In the genomic region with DNA sequence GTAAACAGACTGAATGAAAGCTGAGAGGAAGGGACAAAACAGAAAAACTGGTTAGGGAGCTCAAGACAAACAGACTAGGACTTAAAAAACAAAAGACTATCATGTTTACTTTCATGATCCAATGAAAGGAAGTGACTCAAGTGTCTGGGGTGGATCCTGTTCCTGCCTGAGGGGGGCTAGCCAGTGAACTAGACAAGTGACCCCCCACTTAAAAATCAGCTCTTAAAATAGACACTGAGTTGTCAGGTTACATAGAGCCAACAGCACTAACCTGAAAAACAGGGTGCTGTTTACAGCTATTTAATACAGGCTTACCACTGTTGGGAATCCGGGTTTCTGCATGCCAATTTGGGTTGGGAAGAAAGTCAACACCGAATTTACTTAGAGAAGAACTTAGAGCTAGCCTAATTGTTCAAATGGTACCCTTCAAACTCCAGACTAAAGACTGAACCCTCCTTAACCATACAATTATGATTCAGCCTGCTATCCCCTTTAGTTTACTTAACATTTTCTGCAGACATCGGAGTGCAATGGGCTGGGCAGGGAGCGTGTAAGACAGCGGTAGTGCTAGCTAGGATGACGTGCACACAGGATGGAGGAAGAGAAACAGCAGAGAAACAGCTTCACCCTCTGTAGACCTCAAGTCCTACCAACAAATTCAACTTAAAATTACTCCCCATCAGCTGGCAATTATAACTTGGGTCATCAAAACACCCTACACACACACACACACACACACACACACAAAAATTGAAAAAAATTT, we compare ENCODE assay signal across 9 mouse cellular contexts. TPM values are rescaled to one million over a fixed set of nuclear protein-coding genes. Genes with fewer than 3 reads are reported as not detected.
DNase-seq lines count a peak whose midpoint lies in the region; ATAC-seq and TF ChIP-seq lines count a peak whose summit lies in the region.
"Had no signal": no experiment of that assay in that cellular context is flagged by ENCODE, and none has a peak within 500 bp of the region (broad histone marks: within the 10 kb centered on the region; RNA-seq: fewer than 3 reads in every experiment).

No protein-coding gene starts in this region.

- TF ChIP-seq CTCF in kidney, postnatal 0 days (IDR thresholded peaks at IDR 0.05; ENCODE audit: low read depth), result no peak

- peak overlapping the region; percentile 42; the same call in 1 of the 2 replicates for H3K27ac ChIP-seq in kidney, postnatal 0 days
- H3K27ac ChIP-seq in hindbrain, embryonic 14.5 days, result no peak overlapping the region
- H3K27ac ChIP-seq in macrophage, result peak overlapping the region; percentile 84
- H3K27ac ChIP-seq in forebrain, embryonic 14.5 days (ENCODE audit: low read depth, low read length), result no peak overlapping the region

- no peaks in the 10 kb centered on the region for H3K9me3 ChIP-seq in kidney, postnatal 0 days (replicated peaks; ENCODE audit: low read length)
- no peaks in the 10 kb centered on the region for H3K9me3 ChIP-seq in hindbrain, embryonic 14.5 days (ENCODE audit: control insufficient read depth, low read length)
- H3K9me3 ChIP-seq in forebrain, embryonic 14.5 days (replicated peaks; ENCODE audit: control insufficient read depth, low read length), result no peaks in the 10 kb centered on the region

- peak overlapping the region; percentile 96 for H3K4me2 ChIP-seq in kidney, postnatal 0 days (ENCODE audit: low read length)
- peak overlapping the region; percentile 90; the same call in 1 of the 2 replicates for H3K4me2 ChIP-seq in hindbrain, embryonic 14.5 days (replicated peaks)
- H3K4me2 ChIP-seq in forebrain, embryonic 14.5 days (ENCODE audit: low read length), result no peak overlapping the region

- no peaks in the 10 kb centered on the region for H3K36me3 ChIP-seq in kidney, postnatal 0 days (ENCODE audit: insufficient read depth, low read length)
- no peaks in the 10 kb centered on the region for H3K36me3 ChIP-seq in hindbrain, embryonic 14.5 days (replicated peaks; ENCODE audit: control insufficient read depth, insufficient read depth)
- H3K36me3 ChIP-seq in macrophage (ENCODE audit: inconsistent target), result no peaks in the 10 kb centered on the region
- 0 out of 2 replicates have a peak, but pooled peaks cover 4% of the 10 kb centered on the region for H3K36me3 ChIP-seq in forebrain, embryonic 14.5 days (ENCODE audit: control insufficient read depth, insufficient read depth, low read length)

- WGBS in kidney, postnatal 0 days, result 40% methylated on average over 6 of the region's 6 CpGs
- 85% methylated on average over 6 of the region's 6 CpGs for WGBS in hindbrain, embryonic 14.5 days
- WGBS in macrophage (ENCODE audit: missing documents), result 20% methylated on average over 6 of the region's 6 CpGs
- WGBS in forebrain, embryonic 14.5 days, result 85% methylated on average over 6 of the region's 6 CpGs

- no peaks in the 10 kb centered on the region for H3K27me3 ChIP-seq in kidney, postnatal 0 days (ENCODE audit: insufficient read depth, low read length)
- H3K27me3 ChIP-seq in hindbrain, embryonic 14.5 days (ENCODE audit: control insufficient read depth, insufficient read depth, low read length), result no peaks in the 10 kb centered on the region
- no peaks in the 10 kb centered on the region for H3K27me3 ChIP-seq in forebrain, embryonic 14.5 days (replicated peaks; ENCODE audit: control insufficient read depth, insufficient read depth, low read length)

- H3K9ac ChIP-seq in kidney, postnatal 0 days (ENCODE audit: low read depth, low read length), result no peak overlapping the region
- no peak overlapping the region for H3K9ac ChIP-seq in hindbrain, embryonic 14.5 days
- no peak overlapping the region for H3K9ac ChIP-seq in forebrain, embryonic 14.5 days (ENCODE audit: low read length)

- no peak for ATAC-seq in kidney, postnatal 0 days (replicated peaks; ENCODE audit: low FRiP score, low read depth)
- peak; percentile 53 for ATAC-seq in activated CD4-positive, CD25-positive, alpha-beta regulatory T cell, adult 4 months
- ATAC-seq in hindbrain, embryonic 14.5 days (ENCODE audit: low FRiP score), result no peak
- ATAC-seq in forebrain, embryonic 14.5 days, result no peak

- H3K79me2 ChIP-seq in macrophage (ENCODE audit: inconsistent target), result peaks cover 68% of the 10 kb centered on the region

- peaks cover 23% of the 10 kb centered on the region; the same call in 1 of the 2 replicates for H3K4me1 ChIP-seq in kidney, postnatal 0 days (replicated peaks; ENCODE audit: insufficient read depth, low read length)
- peaks cover 20% of the 10 kb centered on the region for H3K4me1 ChIP-seq in hindbrain, embryonic 14.5 days (replicated peaks; ENCODE audit: control insufficient read depth, insufficient read depth, low read length)
- H3K4me1 ChIP-seq in forebrain, embryonic 14.5 days (ENCODE audit: control insufficient read depth, insufficient read depth, low read length), result peaks cover 13% of the 10 kb centered on the region

- DNase-seq in kidney, postnatal 0 days (ENCODE audit: low spot score), result peak; percentile 42
- no peak for DNase-seq in kidney, postnatal 10 days
- DNase-seq in hindbrain, embryonic 14.5 days (ENCODE audit: low spot score), result no peak
- DNase-seq in cerebellum, postnatal 10 days, result no peak
- no peak for DNase-seq in urinary bladder, postnatal 14 days (ENCODE audit: low spot score)
- DNase-seq in forebrain, embryonic 14.5 days (ENCODE audit: low spot score), result no peak
- DNase-seq: right cerebral cortex, postnatal 14 days had no signal

- 0 out of 2 replicates have a peak overlapping the region, but pooled peaks have one; percentile 79 for H3K4me3 ChIP-seq in kidney, postnatal 0 days (replicated peaks; ENCODE audit: low read depth, low read length)
- H3K4me3 ChIP-seq in hindbrain, embryonic 14.5 days (replicated peaks; ENCODE audit: low read length), result no peak overlapping the region
- H3K4me3 ChIP-seq in macrophage (ENCODE audit: inconsistent target), result peak overlapping the region; percentile 67
- no peak overlapping the region; the same call in 1 of the 2 replicates for H3K4me3 ChIP-seq in forebrain, embryonic 14.5 days (ENCODE audit: low read depth, low read length)

RNA-seq across cellular contexts. Expression of gene Ddi2, which starts 2.3 kb away (rescaled TPM):
- polyA plus RNA-seq in kidney, postnatal 0 days (2015; fragmentation: Nextera tagmentation; extraction: Ambion mirVana), result 16.4 and 16.8 TPM in 2 replicates
- 10 to 100 TPM; 14.1 to 15.6 TPM for polyA plus RNA-seq in activated CD4-positive, CD25-positive, alpha-beta regulatory T cell, adult 4 months (2017; shearing (Covaris generic))
- 12.0 and 12.1 TPM in 2 replicates for polyA plus RNA-seq in hindbrain, embryonic 14.5 days (2014; fragmentation: Nextera tagmentation; extraction: Ambion mirVana)
- total RNA-seq in macrophage (2018; cell fraction: chromatin; rRNA removed), result 100 to 1,000 TPM in 3 of 26 experiments, 10 to 100 TPM in 22, 1 to 10 TPM in 1; 9.4 to 105 (median 37.6) TPM
- total RNA-seq in macrophage (2018; cell fraction: cytosol; rRNA removed), result 10 to 100 TPM; 17.7 to 56.8 (median 37.1) TPM
- total RNA-seq in macrophage (2018; cell fraction: nucleus; rRNA removed), result 10 to 100 TPM; 15.4 to 88.8 (median 34.8) TPM
- 32.2 to 37.7 TPM (median 33.4 TPM) in 3 replicates for polyA plus RNA-seq in macrophage (2018)
- polyA plus RNA-seq in forebrain, embryonic 14.5 days (2014; fragmentation: Nextera tagmentation; extraction: Ambion mirVana), result 6.7 and 9.3 TPM in 2 replicates

RNA-seq across cellular contexts. Expression of gene Agmat, which starts 25.5 kb away (rescaled TPM):
- polyA plus RNA-seq in kidney, postnatal 0 days (2015; fragmentation: Nextera tagmentation; extraction: Ambion mirVana), result 1.4 and 1.8 TPM in 2 replicates
- polyA plus RNA-seq in activated CD4-positive, CD25-positive, alpha-beta regulatory T cell, adult 4 months (2017; shearing (Covaris generic)), result not detected
- 0.23 TPM in 1 of 2 replicates, not detected in the other for polyA plus RNA-seq in hindbrain, embryonic 14.5 days (2014; fragmentation: Nextera tagmentation; extraction: Ambion mirVana)
- total RNA-seq in macrophage (2018; cell fraction: chromatin; rRNA removed), result not detected
- total RNA-seq in macrophage (2018; cell fraction: cytosol; rRNA removed), result not detected
- total RNA-seq in macrophage (2018; cell fraction: nucleus; rRNA removed), result not detected
- polyA plus RNA-seq in macrophage (2018), result not detected in 3 replicates
- polyA plus RNA-seq in forebrain, embryonic 14.5 days (2014; fragmentation: Nextera tagmentation; extraction: Ambion mirVana), result not detected in 2 replicates

RNA-seq across cellular contexts. Expression of gene Rsc1a1, which starts 35.5 kb away (rescaled TPM):
- polyA plus RNA-seq in kidney, postnatal 0 days (2015; fragmentation: Nextera tagmentation; extraction: Ambion mirVana), result not detected in 2 replicates
- not detected for polyA plus RNA-seq in activated CD4-positive, CD25-positive, alpha-beta regulatory T cell, adult 4 months (2017; shearing (Covaris generic))
- polyA plus RNA-seq in hindbrain, embryonic 14.5 days (2014; fragmentation: Nextera tagmentation; extraction: Ambion mirVana), result 0.29 TPM in 1 of 2 replicates, not detected in the other
- 10 to 100 TPM in 19 of 26 experiments, 1 to 10 TPM in 7; 2.2 to 51.7 (median 19.7) TPM for total RNA-seq in macrophage (2018; cell fraction: chromatin; rRNA removed)
- total RNA-seq in macrophage (2018; cell fraction: cytosol; rRNA removed), result 10 to 100 TPM in 1 of 26 experiments, 1 to 10 TPM in 24, under 1 TPM in 1; 0.75 to 11.8 (median 5.1) TPM
- 10 to 100 TPM in 16 of 26 experiments, 1 to 10 TPM in 9, under 1 TPM in 1; 0.99 to 31.2 (median 14.4) TPM for total RNA-seq in macrophage (2018; cell fraction: nucleus; rRNA removed)
- 4.2 to 8.9 TPM in 2 of 3 replicates, not detected in the other for polyA plus RNA-seq in macrophage (2018)
- polyA plus RNA-seq in forebrain, embryonic 14.5 days (2014; fragmentation: Nextera tagmentation; extraction: Ambion mirVana), result 2.5 TPM in 1 of 2 replicates, not detected in the other

RNA-seq across cellular contexts. Expression of gene Plekhm2, which starts 56.2 kb away (rescaled TPM):
- polyA plus RNA-seq in kidney, postnatal 0 days (2015; fragmentation: Nextera tagmentation; extraction: Ambion mirVana), result 6.0 and 6.2 TPM in 2 replicates
- polyA plus RNA-seq in activated CD4-positive, CD25-positive, alpha-beta regulatory T cell, adult 4 months (2017; shearing (Covaris generic)), result 1 to 10 TPM; 3.3 to 3.4 TPM
- 3.9 and 4.4 TPM in 2 replicates for polyA plus RNA-seq in hindbrain, embryonic 14.5 days (2014; fragmentation: Nextera tagmentation; extraction: Ambion mirVana)
- total RNA-seq in macrophage (2018; cell fraction: chromatin; rRNA removed), result 100 to 1,000 TPM; 143 to 432 (median 230) TPM
- 10 to 100 TPM; 31.1 to 84.7 (median 52.3) TPM for total RNA-seq in macrophage (2018; cell fraction: cytosol; rRNA removed)
- total RNA-seq in macrophage (2018; cell fraction: nucleus; rRNA removed), result 100 to 1,000 TPM in 23 of 26 experiments, 10 to 100 TPM in 3; 82.0 to 320 (median 157) TPM
- 44.8 to 76.0 TPM (median 74.2 TPM) in 3 replicates for polyA plus RNA-seq in macrophage (2018)
- polyA plus RNA-seq in forebrain, embryonic 14.5 days (2014; fragmentation: Nextera tagmentation; extraction: Ambion mirVana), result 3.6 and 3.9 TPM in 2 replicates

Comparison
In these comparisons a context has a peak if more than half of its experiments do, and no peak if none do; other contexts are left out.
1. H3K27ac ChIP-seq: peak in kidney, postnatal 0 days (single experiment) and macrophage (single experiment); none in hindbrain, embryonic 14.5 days (single experiment) and forebrain, embryonic 14.5 days (single experiment).
2. H3K4me3 ChIP-seq: peak in kidney, postnatal 0 days (single experiment) and macrophage (single experiment); none in hindbrain, embryonic 14.5 days (single experiment) and forebrain, embryonic 14.5 days (single experiment).